Mouse (Mus musculus): ENCODE data around the gene Tmem81.

Tmem81 gene

GRCm38 (mm10) chr1:132519734-132520133 is 13.7 kb downstream of the Tmem81 start:
- DNase-seq (ENCODE audit: low read depth in 2 of 2, low spot score in 2 of 2) = no peak

GRCm38 (mm10) chr1:132520764-132521163 is 14.7 kb downstream of the Tmem81 start:
- DNase-seq (ENCODE audit: low read depth in 2 of 2, low spot score in 2 of 2) = peak in 1 of 2 experiments; percentile 16

GRCm38 (mm10) chr1:132523048-132523447 is 17.0 kb downstream of the Tmem81 start:
- no peak for DNase-seq (ENCODE audit: low read depth in 2 of 2, low spot score in 2 of 2)

GRCm38 (mm10) chr1:132523920-132524319 is 17.9 kb downstream of the Tmem81 start:
- peak; percentile 14 to 35 for DNase-seq (ENCODE audit: low read depth in 2 of 2, low spot score in 2 of 2)

GRCm38 (mm10) chr1:132525832-132526231 is 19.8 kb downstream of the Tmem81 start:
- peak in 1 of 2 experiments; percentile 34 for DNase-seq (ENCODE audit: low read depth in 2 of 2, low spot score in 2 of 2)

GRCm38 (mm10) chr1:132528071-132528470 is 22.0 kb downstream of the Tmem81 start:
- DNase-seq (ENCODE audit: low read depth in 2 of 2, low spot score in 2 of 2) = no peak

- no peak for DNase-seq (ENCODE audit: low read depth in 2 of 2, low spot score in 2 of 2)
Observed at GRCm38 (mm10) chr1:132528647-132529334, 22.8 kb downstream of the Tmem81 start.

- no peak for DNase-seq (ENCODE audit: low read depth in 2 of 2, low spot score in 2 of 2)
Observed at GRCm38 (mm10) chr1:132530631-132531191, 24.7 kb downstream of the Tmem81 start.

GRCm38 (mm10) chr1:132532521-132532920 is 26.5 kb downstream of the Tmem81 start:
- no peak for DNase-seq (ENCODE audit: low read depth in 2 of 2, low spot score in 2 of 2)

GRCm38 (mm10) chr1:132533840-132534239 is 27.8 kb downstream of the Tmem81 start:
- no peak for DNase-seq (ENCODE audit: low read depth in 2 of 2, low spot score in 2 of 2)

GRCm38 (mm10) chr1:132535541-132535940 is 29.5 kb downstream of the Tmem81 start:
- no peak for DNase-seq (ENCODE audit: low read depth in 2 of 2, low spot score in 2 of 2)

- DNase-seq (ENCODE audit: low read depth in 2 of 2, low spot score in 2 of 2) = no peak
Observed at GRCm38 (mm10) chr1:132536416-132536815, 30.4 kb downstream of the Tmem81 start.

- no peak for DNase-seq (ENCODE audit: low read depth in 2 of 2, low spot score in 2 of 2)
Observed at GRCm38 (mm10) chr1:132537736-132538135, 31.7 kb downstream of the Tmem81 start.

GRCm38 (mm10) chr1:132540701-132541100 is 34.7 kb downstream of the Tmem81 start:
- no peak for DNase-seq (ENCODE audit: low read depth in 2 of 2, low spot score in 2 of 2)

GRCm38 (mm10) chr1:132541171-132541823 is 35.3 kb downstream of the Tmem81 start:
- no peak for DNase-seq (ENCODE audit: low read depth in 2 of 2, low spot score in 2 of 2)

GRCm38 (mm10) chr1:132541824-132542599 is 36.0 kb downstream of the Tmem81 start:
- DNase-seq (ENCODE audit: low read depth in 2 of 2, low spot score in 2 of 2) = no peak

GRCm38 (mm10) chr1:132542762-132543306 is 36.8 kb downstream of the Tmem81 start, which contains the start of gene Cntn2:
Gene Cntn2 (minus strand): TSS chr1:132543256.
- no peak for DNase-seq (ENCODE audit: low read depth in 2 of 2, low spot score in 2 of 2)

GRCm38 (mm10) chr1:132543789-132544188 is 37.8 kb downstream of the Tmem81 start:
- DNase-seq (ENCODE audit: low read depth in 2 of 2, low spot score in 2 of 2) = no peak

- no peak for DNase-seq (ENCODE audit: low read depth in 2 of 2, low spot score in 2 of 2)
Observed at GRCm38 (mm10) chr1:132557901-132558631, 52.0 kb downstream of the Tmem81 start.

Data from CD8-positive naive resting alpha-beta T cell, adult 2 months (primary cell).